Mouse (Mus musculus): ENCODE results near the gene Ccdc32.

- TF ChIP-seq TAL1 (IDR thresholded peaks at IDR 0.05; ENCODE audit: low read length) (no peak), GATA1 (IDR thresholded peaks at IDR 0.05; ENCODE audit: low read length) (no peak)
Observed at GRCm38 (mm10) chr2:119018391-119019122, 10.6 kb downstream of the Ccdc32 start.

Data from erythroblast, embryonic 14.5 days (primary cell).